Mouse (Mus musculus) stomach, embryonic 15.5 days (tissue): ENCODE data around the gene Pde4d. TPM values are rescaled to one million over a fixed set of nuclear protein-coding genes. Genes with fewer than 3 reads are reported as not detected.
A peak's percentile ranks its signal among the peaks of the same experiment; 100 is the strongest.

Source experiments
- ATAC-seq: fragments of 200-750 bp; cut with Nextera tagmentation; 2 replicates; pipeline ENCODE4 v1.8.0; 2017; ENCODE audit warnings: low read depth, moderate number of reproducible peaks, moderate TSS enrichment; ENCODE audit not compliant: insufficient read depth, low FRiP score
- H3K27ac ChIP-seq: fragments of 300-500 bp; sonication (generic); 2 replicates; pipeline ENCODE4 v1.5.1; 2015; ENCODE audit warnings: mild to moderate bottlenecking, inconsistent platforms
- H3K27me3 ChIP-seq: fragments of 300-500 bp; sonication (generic); replicated peaks from 2 replicates; pipeline ENCODE4 v1.6.1; 2015; ENCODE audit warnings: inconsistent platforms
- H3K36me3 ChIP-seq: fragments of 300-500 bp; sonication (generic); 2 replicates; pipeline ENCODE4 v1.6.1; 2015; ENCODE audit warnings: inconsistent platforms
- H3K4me1 ChIP-seq: fragments of 300-500 bp; sonication (generic); 2 replicates; pipeline ENCODE4 v1.6.1; 2015; ENCODE audit warnings: inconsistent platforms
- H3K4me2 ChIP-seq: fragments of 300-500 bp; sonication (generic); 2 replicates; pipeline ENCODE4 v1.6.1; 2015; ENCODE audit warnings: mild to moderate bottlenecking, inconsistent platforms
- H3K4me3 ChIP-seq: fragments of 300-500 bp; sonication (generic); replicated peaks from 2 replicates; pipeline ENCODE4 v1.5.1; 2015; ENCODE audit warnings: inconsistent platforms
- H3K9ac ChIP-seq: fragments of 300-500 bp; sonication (generic); 2 replicates; pipeline ENCODE4 v1.6.1; 2015; ENCODE audit warnings: inconsistent platforms
- H3K9me3 ChIP-seq: fragments of 300-500 bp; sonication (generic); 2 replicates; pipeline ENCODE4 v1.6.1; 2016; ENCODE audit warnings: inconsistent platforms
- WGBS: fragments of 180-500 bp; shearing (Covaris S2); methylation state at CpG from one replicate; pipeline ENCODE4 v1.1.7; 2015; 5-methylcytosine and 5-hydroxymethylcytosine counted together
- polyA plus RNA-seq: library from polyadenylated mRNA; unstranded; fragments of >200 nt; fragmentation: Nextera tagmentation; extraction: Ambion mirVana; gene quantifications from 2 replicates; pipeline ENCODE4 v1.2.1, GENCODE M21; 2015

The Pde4d gene
- polyA plus RNA-seq, 1 experiment from 2014 or later, result 22.8 TPM

- 84% methylated on average over 4 of the region's 4 CpGs for whole genome bisulfite sequencing
- H3K36me3 ChIP-seq, result no peaks in the 10 kb centered on the region
- no peaks in the 10 kb centered on the region for H3K9me3 ChIP-seq
- no peaks in the 10 kb centered on the region for H3K4me1 ChIP-seq
- no peaks in the 10 kb centered on the region for H3K27me3 ChIP-seq
- H3K4me3 ChIP-seq, result no peak overlapping the region
- ATAC-seq, result no peak
- H3K27ac ChIP-seq, result no peak overlapping the region
- H3K9ac ChIP-seq, result no peak overlapping the region
- no peak overlapping the region for H3K4me2 ChIP-seq
These were observed 1107.1 kb downstream of the Pde4d start for GRCm38 (mm10) chr13:109556853-109557252.

DNA sequence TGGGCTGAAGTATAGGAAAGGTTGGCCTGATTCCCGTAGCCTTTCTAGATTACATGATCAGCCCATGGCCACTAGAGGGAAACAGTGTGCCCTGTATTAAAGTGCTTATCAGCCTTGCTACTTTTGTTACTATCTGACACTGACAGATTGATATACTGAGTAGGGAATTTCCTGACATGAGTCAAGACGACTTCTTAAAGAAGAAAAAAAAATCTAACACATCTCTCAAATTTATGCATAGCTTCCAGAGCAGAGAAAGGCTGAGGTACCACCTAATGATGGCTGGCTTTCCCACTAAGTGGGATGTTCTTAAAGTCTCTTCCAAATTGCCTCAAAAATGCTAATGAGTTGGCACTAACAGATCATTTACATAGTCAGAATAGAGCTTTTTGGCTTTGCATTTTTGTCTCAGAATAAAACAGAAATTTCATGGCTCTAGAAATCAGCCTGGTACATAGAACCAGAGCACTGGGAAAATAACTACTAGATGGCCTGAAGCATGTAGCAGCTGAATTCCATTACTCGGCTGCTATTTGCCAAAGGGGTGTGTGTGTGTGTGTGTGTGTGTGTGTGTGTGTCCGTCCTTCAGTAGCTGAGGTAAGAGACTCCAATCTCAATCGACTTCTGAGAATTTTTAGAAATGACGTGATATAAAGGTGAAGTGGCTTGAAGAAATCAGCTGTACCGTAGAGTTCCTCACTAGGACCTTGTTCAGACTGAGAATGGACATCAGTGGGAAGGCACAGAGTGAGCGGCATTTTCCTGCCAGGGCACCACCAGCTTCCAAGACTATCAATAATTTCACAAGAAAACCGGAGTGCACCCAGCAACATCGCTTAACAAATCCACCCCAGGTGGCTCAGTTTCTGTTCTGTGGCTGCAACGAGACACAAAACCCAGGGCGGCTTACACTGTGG, 1108.9 kb downstream of the Pde4d start:
- WGBS, result 69% methylated on average over 12 of the region's 12 CpGs

DNA sequence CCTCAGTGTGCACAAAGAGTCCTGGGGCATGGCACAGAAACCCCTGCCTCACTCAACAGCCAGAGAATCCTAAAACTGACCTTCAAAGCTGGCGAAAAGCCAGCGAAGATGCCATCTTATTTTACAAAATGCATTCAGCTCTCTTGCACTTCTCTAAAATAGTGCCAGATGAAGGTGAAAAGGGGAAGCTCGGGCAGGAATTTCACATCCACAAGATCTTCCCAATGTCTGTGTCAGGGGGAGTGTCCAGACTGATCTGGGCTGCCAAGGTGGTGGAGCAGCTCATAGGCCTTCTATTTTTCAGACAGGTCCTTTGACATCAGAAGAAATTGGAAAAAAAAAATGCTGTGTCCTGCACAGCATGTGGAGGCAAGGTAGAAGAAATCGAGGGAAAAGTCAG, 1110.5 kb downstream of the Pde4d start:
- no peaks in the 10 kb centered on the region for H3K36me3 ChIP-seq
- no peak overlapping the region for H3K4me2 ChIP-seq
- H3K27me3 ChIP-seq, result no peaks in the 10 kb centered on the region
- no peaks in the 10 kb centered on the region for H3K9me3 ChIP-seq
- H3K4me3 ChIP-seq, result no peak overlapping the region
- ATAC-seq, result no peak
- no peaks in the 10 kb centered on the region for H3K4me1 ChIP-seq
- no peak overlapping the region for H3K9ac ChIP-seq
- WGBS, result 74% methylated on average over 4 of the region's 4 CpGs
- no peak overlapping the region for H3K27ac ChIP-seq

More for the DNA sequence above, 1108.9 kb downstream of the Pde4d start:
- no peaks in the 10 kb centered on the region for H3K36me3 ChIP-seq
- no peaks in the 10 kb centered on the region for H3K4me1 ChIP-seq
- H3K9ac ChIP-seq, result no peak overlapping the region
- no peaks in the 10 kb centered on the region for H3K27me3 ChIP-seq
- no peak overlapping the region for H3K27ac ChIP-seq
- no peak overlapping the region for H3K4me3 ChIP-seq
- no peak overlapping the region for H3K4me2 ChIP-seq
- H3K9me3 ChIP-seq, result no peaks in the 10 kb centered on the region
- no peak for ATAC-seq

DNA sequence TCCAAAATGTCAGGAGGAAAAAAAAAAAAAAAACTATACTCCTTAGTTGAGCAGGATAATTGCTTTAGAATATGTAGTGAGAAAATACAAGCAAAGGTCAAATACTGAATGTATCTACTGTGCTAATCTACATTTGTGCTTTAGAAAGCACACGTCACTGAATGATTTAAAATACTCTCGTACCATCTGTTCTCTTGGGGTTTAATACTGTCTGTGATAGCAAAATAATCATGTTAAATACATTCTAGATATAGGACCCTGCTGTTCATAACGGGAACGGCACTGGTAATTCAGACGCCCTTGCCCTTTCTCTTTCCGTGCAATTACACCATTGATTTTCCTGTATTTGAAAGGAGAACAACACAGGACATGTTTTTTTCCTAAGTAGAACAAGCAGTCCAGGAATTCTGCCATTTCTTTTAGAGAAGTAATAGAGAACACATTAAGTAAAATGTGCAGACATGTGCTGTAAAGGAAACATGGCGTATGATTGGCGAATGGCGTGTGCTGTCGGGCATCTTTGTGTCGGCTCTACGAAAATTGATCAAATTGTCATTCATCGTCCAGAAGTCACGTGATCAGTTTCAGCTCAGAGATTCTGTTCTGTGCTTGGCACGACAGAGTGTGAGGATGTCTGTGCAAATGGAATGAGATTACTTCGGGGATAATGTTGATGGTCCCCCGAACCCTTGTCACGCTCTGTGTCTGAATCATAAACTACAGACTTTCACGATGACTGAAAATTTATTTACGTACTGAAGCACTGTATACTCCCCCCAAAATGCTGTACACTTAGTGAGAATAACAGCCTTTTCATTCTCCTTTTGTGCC, 1119.1 kb downstream of the Pde4d start:
- no peak overlapping the region for H3K4me3 ChIP-seq
- no peak overlapping the region for H3K27ac ChIP-seq
- no peak for ATAC-seq
- no peaks in the 10 kb centered on the region for H3K36me3 ChIP-seq
- H3K27me3 ChIP-seq, result no peaks in the 10 kb centered on the region
- H3K4me2 ChIP-seq, result no peak overlapping the region
- H3K4me1 ChIP-seq, result no peaks in the 10 kb centered on the region
- no peaks in the 10 kb centered on the region for H3K9me3 ChIP-seq
- H3K9ac ChIP-seq, result no peak overlapping the region
- WGBS, result 86% methylated on average over 20 of the region's 20 CpGs

- 70% methylated on average over 5 of the region's 5 CpGs for WGBS
- H3K27me3 ChIP-seq, result no peaks in the 10 kb centered on the region
- no peak for ATAC-seq
- H3K4me3 ChIP-seq, result no peak overlapping the region
- no peaks in the 10 kb centered on the region for H3K36me3 ChIP-seq
- no peak overlapping the region for H3K4me2 ChIP-seq
- no peak overlapping the region for H3K27ac ChIP-seq
- H3K9me3 ChIP-seq, result no peaks in the 10 kb centered on the region
- no peaks in the 10 kb centered on the region for H3K4me1 ChIP-seq
- no peak overlapping the region for H3K9ac ChIP-seq
These were observed 1119.7 kb downstream of the Pde4d start for GRCm38 (mm10) chr13:109569491-109569890.

GRCm38 (mm10) chr13:109576725-109577124, 1127.0 kb downstream of the Pde4d start:
- Histone ChIP-seq H3K4me1 (no peaks in the 10 kb centered on the region), H3K27ac (peak overlapping the region; percentile 55; the same call in 1 of the 2 replicates), H3K4me2 (no peak overlapping the region), H3K27me3 (no peaks in the 10 kb centered on the region), H3K36me3 (no peaks in the 10 kb centered on the region), H3K9ac (no peak overlapping the region), H3K4me3 (no peak overlapping the region), H3K9me3 (no peaks in the 10 kb centered on the region)
- no peak for ATAC-seq
- 55% methylated on average over 1 of the region's 1 CpGs for WGBS

- H3K4me2 ChIP-seq, result 0 out of 2 replicates have a peak overlapping the region, but pooled peaks have one; percentile 9
- peak; percentile 43; the same call in 1 of the 2 replicates for ATAC-seq
- H3K36me3 ChIP-seq, result no peaks in the 10 kb centered on the region
- H3K9me3 ChIP-seq, result no peaks in the 10 kb centered on the region
- H3K27ac ChIP-seq, result peak overlapping the region; percentile 74
- H3K27me3 ChIP-seq, result no peaks in the 10 kb centered on the region
- 43% methylated on average over 5 of the region's 5 CpGs for WGBS
- no peak overlapping the region for H3K4me3 ChIP-seq
- no peaks in the 10 kb centered on the region for H3K4me1 ChIP-seq
- H3K9ac ChIP-seq, result no peak overlapping the region
These were observed 1127.7 kb downstream of the Pde4d start for GRCm38 (mm10) chr13:109577454-109577853.

GRCm38 (mm10) chr13:109577901-109578300, 1128.2 kb downstream of the Pde4d start:
- no peaks in the 10 kb centered on the region for H3K27me3 ChIP-seq
- WGBS, result 39% methylated on average over 4 of the region's 4 CpGs
- ATAC-seq, result peak; percentile 43; the same call in 1 of the 2 replicates

GRCm38 (mm10) chr13:109581284-109582070, 1131.7 kb downstream of the Pde4d start:
- Histone ChIP-seq H3K9ac (no peak overlapping the region), H3K4me2 (no peak overlapping the region)
- ATAC-seq, result no peak

More at GRCm38 (mm10) chr13:109577901-109578300, 1128.2 kb downstream of the Pde4d start:
- H3K9me3 ChIP-seq, result no peaks in the 10 kb centered on the region
- no peaks in the 10 kb centered on the region for H3K36me3 ChIP-seq
- no peak overlapping the region for H3K4me3 ChIP-seq
- no peak overlapping the region for H3K4me2 ChIP-seq
- H3K9ac ChIP-seq, result no peak overlapping the region
- H3K27ac ChIP-seq, result peak overlapping the region; percentile 74
- H3K4me1 ChIP-seq, result no peaks in the 10 kb centered on the region

GRCm38 (mm10) chr13:109590048-109590447, 1140.3 kb downstream of the Pde4d start:
- no peak overlapping the region for H3K4me2 ChIP-seq
- ATAC-seq, result no peak
- WGBS, result 76% methylated on average over 4 of the region's 4 CpGs
- H3K36me3 ChIP-seq, result no peaks in the 10 kb centered on the region
- H3K27me3 ChIP-seq, result no peaks in the 10 kb centered on the region
- H3K9ac ChIP-seq, result no peak overlapping the region
- no peaks in the 10 kb centered on the region for H3K4me1 ChIP-seq
- H3K27ac ChIP-seq, result no peak overlapping the region
- no peaks in the 10 kb centered on the region for H3K9me3 ChIP-seq
- H3K4me3 ChIP-seq, result no peak overlapping the region

More at GRCm38 (mm10) chr13:109581284-109582070, 1131.7 kb downstream of the Pde4d start:
- Histone ChIP-seq H3K4me1 (no peaks in the 10 kb centered on the region), H3K4me3 (no peak overlapping the region), H3K27me3 (no peaks in the 10 kb centered on the region), H3K27ac (no peak overlapping the region), H3K36me3 (no peaks in the 10 kb centered on the region), H3K9me3 (no peaks in the 10 kb centered on the region)
- WGBS, result 73% methylated on average over 16 of the region's 16 CpGs

DNA sequence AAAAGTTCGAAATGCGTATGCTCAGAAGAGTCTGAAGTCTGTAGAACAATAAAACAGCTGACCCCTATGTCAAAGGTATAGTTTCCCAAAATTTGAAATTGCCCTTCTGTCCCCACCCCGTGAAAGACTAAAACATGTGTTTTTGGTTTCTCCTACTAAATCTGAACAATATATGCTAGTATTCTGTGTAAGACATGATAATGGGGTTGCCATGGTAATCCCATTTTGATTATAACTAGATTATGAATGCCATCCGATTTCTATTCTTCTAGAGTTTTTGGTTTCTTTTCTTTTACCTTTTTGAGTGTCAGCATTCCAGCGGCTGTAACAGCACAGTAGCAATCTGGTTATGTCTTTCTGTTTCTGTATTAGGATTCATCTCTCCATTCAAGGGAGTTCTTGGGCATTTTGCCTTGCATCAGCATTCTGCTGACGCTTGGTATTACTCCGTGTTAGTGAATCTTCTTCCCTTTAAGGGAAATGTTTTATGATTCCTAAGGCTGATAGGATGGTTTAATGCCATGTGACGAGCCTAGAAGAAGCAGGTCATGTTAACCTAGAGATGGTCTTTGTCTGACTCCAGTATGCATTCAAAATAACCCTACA, 1142.5 kb downstream of the Pde4d start:
- Histone ChIP-seq H3K9me3 (no peaks in the 10 kb centered on the region), H3K27ac (no peak overlapping the region), H3K9ac (no peak overlapping the region), H3K4me2 (no peak overlapping the region), H3K27me3 (no peaks in the 10 kb centered on the region), H3K4me3 (no peak overlapping the region), H3K4me1 (no peaks in the 10 kb centered on the region), H3K36me3 (no peaks in the 10 kb centered on the region)
- WGBS, result 86% methylated on average over 8 of the region's 8 CpGs
- no peak for ATAC-seq
